Mouse (Mus musculus) 3T3-L1 (cell line): ENCODE measurements around the gene Usp19.

Experiments
- DNase-seq: peaks from one replicate; pipeline ENCODE4 v3.0.0-alpha.2; 2015; ENCODE audit warnings: low read depth, low spot score

The Usp19 gene

DNA sequence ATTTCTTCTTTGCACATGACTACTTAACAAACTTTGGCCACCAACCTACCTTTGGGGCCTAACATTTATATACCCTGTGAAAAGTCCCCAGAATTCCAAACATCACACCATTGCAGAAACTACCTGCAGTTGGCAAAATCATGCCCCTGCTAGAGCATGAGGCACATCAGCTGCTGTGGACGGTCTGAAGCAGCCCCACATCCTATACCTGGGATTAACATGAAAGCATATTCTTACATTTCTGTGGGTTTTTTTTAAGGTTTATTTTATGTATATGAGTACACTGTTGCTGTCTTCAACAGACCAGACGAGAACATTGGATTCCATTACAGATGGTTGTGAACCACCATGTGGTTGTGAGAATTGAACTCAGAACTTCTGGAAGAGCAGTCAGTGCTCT, 24.2 kb upstream of the Usp19 start:
- DNase-seq = no peak

DNA sequence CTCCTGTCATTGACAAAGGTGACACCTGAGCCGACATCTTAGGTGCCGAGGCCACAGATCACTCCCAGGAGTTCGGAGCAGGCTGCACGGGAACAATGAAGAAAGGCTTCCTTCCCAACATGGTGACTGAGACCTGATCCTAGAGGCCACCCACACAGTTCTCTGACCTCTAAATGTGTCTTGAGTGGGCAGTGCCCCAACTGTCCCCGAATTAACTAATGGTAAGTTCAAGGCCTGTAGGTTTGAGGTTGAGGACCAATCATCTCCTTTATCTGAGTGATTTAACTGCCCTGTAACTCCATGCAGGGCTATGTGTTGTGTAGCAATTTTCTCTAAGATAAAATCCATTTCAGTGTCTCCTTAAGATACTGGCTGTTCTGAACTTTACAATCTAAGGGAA, 21.0 kb upstream of the Usp19 start:
- DNase-seq = no peak

DNA sequence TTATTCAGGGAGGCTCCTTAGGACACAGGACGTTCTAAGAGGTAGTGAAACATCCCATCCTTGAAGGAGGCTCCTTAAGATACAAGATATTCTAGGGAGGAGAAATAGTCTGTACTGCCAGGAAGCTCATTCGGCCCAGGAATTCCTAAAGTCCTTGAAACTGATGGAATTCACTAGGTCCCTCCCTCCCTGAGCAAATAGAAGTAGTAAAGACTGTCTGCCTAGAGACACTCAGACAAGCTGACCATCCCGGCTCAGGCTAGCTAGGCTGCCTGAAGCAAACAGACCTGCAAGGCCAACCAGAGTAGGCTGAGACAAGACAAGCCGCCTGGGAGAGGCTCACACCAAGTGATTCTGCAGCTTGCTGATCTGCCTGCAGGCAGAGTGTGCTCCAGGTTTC, 20.6 kb upstream of the Usp19 start:
- no peak for DNase-seq

DNA sequence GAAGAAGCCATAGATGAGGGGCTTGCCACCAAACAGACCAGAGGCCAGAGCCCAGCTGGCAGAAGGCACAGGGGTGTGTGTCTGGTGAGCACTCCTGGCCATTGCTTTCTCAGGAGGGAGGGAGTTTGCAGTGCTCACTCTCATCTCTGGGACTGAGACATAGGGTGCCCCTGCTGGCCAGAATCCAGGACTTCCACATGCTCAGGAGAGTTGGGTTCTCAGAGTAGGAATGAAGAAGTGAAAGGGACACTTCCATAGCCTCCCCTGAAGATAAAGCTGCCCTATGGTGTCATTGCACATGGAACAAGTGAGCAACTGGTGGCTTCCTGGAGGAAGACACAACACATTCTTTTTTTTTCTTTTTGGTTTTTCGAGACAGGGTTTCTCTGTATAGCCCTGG, 15.9 kb upstream of the Usp19 start:
- no peak for DNase-seq

DNA sequence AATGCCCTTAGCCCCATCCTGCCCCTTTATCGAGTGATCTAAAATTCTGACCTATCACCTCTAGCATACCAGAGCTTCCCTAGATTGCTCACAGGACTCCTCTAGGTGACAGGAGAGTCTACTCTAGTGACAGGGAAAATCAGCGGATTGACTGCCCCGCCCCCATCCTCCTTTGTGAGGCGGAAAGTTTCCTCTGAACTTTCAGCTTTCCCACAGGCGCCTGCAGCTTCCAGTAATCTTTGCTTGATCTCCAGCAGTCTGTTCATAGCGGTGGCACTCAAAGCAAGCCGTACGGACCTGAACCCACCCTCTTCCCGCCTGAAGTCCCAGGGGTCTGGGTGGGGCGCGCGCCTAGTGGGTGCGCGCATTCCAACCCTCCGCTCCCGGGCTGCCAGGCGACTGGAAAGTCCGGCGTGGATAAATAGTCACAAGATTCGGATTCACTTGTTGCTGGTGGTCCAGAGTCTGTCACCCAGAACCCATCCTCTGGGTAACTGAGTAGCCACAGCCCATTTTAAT, 11.7 kb upstream of the Usp19 start:
- peak; percentile 85 for DNase-seq

DNA sequence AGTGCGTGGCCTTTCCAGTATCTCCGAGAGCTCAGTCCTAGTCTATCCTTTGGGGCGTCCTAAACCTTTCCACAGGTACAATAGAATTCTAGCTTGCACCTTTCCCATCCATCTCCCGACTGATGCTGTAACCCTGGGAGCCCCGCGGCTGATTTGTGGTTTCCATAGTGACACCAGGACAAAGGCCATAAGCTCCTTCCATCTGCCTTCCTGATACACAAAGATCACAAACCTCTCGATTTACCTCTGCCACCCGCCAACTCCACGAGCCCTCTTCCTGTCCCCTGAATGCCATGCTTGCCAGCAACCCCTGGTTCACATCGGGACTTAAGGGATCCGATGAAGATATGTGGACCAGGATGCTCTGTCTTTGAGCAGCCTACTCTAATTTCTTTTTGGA, 11.2 kb upstream of the Usp19 start:
- no peak for DNase-seq

DNA sequence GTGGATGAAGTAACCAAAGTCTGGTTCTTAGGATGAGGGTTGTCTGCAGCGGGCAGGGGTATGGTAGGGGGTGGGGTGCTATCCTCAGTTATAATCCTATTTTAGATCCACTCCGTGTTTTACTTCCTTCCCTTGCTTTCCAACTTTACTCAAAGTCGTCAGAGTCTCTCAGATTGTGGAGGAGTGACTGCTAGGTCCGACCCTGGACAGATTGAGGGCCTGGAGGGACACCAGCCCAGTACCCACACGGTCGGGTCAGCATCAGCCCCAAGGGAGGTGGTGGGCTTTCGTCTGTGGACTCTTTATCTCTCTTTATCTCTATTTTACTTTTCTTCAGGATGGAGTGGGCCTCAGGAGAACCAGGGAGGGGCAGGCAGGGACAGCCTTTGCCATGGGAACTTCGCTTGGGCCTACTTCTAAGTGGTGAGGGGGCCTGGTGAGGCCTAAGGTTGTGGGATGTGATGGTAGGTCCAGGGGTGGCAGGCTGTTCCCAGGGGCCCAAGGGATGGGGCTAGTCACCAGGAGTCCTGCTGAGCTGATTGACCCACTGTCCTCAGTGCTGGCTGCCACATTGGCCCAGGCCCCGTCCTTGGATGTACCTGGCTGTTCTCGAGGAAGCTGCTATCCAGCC, 10.6 kb upstream of the Usp19 start, which contains the start of gene Lamb2:
Lamb2 (plus strand) TSS at position 16 of the 631 bp plus-strand sequence.
- DNase-seq = peak; percentile 90

DNA sequence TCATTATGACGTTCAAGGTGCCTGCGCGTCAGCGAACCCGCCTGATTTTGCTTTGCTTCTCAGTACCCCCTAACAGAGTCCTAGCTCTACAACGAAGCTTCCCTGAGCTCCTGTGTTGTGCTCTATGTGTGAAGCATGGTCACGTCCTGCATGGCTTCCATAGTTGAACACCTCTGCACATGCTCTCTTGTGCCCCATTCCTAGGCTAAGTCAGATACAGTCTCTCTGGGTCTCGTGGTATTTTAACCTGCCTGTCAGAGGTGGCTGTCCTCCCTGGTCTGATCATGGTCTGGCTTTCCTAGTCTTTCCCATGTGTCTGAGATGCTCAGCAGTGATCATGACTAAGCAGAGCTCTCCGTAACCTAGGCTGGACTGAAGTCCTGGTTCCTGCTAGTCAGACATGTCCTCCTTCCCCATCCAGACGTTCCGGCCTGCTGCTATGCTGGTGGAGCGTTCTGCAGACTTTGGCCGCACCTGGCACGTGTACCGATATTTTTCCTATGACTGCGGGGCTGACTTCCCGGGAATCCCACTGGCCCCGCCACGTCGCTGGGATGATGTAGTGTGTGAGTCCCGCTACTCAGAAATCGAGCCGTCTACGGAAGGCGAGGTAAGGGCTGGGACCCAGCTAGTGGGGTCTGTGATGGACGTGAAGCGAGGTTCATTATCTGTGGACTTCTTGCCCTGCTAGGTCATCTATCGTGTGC, 9.4 kb upstream of the Usp19 start:
- DNase-seq = no peak

DNA sequence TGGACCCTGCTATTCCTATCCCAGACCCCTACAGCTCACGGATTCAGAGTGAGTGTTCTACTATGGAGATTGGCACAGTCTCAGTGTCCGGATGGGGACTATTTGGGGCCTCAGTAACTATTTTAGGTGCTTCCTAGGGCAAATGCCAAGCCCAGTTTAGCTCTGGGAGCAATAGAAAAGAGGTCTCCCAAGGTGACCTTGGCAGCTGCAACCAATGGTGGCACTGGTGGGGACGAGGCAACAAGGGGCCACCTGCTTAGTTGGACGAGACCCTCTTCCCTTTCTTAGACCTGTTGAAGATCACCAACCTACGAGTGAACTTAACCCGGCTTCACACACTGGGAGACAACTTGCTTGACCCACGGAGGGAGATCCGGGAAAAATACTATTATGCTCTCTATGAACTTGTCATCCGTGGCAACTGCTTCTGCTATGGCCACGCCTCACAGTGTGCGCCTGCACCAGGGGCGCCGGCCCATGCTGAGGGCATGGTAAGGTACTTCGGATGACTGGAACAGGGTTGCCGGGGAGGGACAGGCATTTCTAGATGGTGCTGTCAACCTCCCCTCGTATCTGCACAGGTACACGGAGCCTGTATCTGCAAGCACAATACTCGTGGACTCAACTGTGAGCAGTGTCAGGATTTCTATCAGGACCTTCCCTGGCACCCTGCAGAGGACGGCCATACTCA, 8.7 kb upstream of the Usp19 start:
- no peak for DNase-seq

DNA sequence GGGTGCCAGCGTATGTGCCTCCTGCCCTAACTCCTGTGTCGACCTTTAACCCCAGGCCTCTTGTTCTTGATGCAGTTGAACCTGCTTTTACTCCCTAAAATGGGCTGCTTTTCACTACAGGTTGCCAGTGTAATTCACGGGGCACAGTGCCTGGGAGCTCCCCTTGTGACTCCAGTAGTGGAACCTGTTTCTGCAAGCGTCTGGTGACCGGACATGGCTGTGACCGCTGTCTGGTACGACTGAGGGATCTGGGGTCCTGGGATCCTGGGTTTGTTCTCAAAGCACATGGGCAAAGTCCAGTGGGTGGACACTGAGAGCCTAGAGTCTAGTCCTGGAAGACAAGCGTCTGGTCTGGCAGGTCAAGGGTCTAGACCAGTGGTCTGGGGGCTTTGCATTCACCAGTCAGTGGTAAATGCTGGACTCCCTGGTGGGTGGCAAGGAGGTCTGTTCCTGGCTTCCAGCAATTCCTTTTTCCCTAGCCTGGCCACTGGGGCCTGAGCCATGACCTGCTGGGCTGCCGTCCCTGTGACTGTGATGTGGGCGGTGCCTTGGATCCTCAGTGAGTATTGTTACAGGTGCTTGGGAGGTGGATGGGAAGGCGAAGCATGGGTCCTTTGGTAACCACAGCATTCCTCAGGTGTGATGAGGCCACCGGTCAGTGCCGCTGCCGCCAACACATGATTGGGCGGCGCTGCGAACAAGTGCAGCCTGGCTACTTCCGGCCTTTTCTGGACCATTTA, 7.2 kb upstream of the Usp19 start:
- DNase-seq = no peak

DNA sequence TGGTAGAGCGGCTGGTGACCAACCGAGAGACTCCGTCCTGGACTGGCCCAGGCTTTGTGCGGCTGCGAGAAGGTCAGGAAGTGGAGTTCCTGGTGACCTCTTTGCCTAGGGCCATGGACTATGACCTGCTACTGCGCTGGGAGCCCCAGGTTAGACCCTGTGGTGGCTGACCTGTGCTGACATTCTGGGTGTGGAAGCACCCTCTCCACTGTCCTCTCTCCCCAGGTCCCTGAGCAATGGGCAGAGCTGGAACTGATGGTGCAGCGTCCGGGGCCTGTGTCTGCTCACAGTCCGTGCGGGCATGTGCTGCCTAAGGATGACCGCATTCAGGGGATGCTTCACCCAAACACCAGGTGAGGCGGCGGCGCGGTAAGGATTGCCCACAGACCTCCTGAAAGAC, 6.4 kb upstream of the Usp19 start:
- DNase-seq = no peak

DNA sequence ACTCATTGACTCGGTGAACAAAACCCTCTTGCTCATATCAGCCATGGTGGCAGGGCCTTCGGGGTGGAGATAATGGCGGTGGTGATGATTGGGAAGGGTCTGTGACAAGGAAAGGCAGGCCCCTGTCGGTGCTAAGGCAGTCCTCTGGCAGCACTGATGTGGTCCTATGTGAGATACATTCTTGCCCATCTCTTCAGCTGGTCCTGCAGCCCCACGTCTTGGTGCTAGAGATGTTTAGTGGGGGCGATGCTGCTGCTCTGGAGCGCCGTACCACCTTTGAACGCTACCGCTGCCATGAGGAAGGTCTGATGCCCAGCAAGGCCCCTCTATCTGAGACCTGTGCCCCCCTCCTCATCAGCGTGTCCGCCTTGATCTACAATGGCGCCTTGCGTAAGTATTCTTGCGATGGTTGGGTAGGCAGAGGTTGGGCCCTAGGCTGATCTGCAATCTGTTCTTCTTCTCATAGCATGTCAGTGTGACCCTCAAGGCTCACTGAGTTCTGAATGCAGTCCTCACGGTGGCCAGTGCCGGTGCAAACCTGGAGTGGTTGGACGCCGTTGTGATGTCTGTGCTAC, 5.0 kb upstream of the Usp19 start:
- DNase-seq = no peak

DNA sequence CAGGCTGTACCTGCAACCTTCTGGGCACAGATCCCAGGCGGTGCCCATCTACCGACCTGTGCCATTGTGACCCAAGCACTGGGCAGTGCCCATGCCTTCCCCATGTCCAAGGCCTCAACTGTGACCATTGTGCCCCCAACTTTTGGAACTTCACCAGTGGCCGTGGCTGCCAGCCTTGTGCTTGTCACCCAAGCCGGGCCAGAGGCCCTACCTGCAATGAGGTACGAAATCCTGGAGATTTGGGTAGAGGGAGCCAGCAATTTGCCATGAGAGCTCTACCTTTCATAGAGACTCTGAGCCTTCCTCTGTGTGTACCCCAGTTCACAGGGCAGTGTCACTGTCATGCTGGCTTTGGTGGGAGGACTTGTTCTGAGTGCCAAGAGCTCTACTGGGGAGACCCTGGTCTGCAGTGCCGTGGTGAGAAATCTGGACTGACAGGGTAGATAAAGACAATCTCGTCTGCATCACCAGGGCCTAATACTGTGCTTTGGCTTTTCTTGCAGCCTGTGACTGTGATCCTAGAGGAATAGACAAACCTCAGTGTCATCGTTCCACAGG, 3.4 kb upstream of the Usp19 start:
- DNase-seq = no peak

DNA sequence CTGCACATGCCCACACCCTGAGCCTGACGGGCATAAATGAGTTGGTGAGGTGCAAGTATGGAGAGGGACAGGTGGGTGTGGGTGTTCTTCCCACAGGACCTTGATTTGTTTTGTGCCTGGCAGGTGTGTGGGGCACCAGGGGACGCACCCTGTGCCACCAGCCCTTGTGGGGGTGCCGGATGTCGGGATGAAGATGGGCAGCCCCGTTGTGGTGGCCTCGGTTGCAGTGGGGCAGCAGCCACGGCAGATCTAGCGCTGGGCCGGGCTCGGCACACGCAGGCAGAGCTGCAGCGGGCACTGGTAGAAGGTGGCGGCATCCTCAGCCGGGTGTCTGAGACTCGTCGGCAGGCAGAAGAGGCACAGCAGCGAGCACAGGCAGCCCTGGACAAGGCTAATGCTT, 2.0 kb upstream of the Usp19 start:
- no peak for DNase-seq

DNA sequence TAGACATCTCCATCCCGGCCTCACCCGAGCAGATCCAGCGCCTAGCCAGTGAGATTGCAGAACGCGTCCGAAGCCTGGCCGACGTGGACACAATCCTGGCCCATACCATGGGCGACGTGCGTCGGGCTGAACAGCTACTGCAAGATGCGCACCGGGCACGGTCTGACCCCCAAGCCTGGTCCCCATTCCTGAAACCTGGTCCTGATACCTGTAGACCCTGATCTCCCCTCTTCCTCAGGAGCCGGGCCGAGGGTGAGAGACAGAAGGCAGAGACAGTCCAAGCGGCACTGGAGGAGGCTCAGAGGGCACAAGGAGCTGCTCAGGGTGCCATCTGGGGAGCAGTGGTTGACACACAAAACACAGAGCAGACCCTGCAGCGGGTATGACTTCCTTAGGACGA, 1.2 kb upstream of the Usp19 start:
- DNase-seq = no peak

DNA sequence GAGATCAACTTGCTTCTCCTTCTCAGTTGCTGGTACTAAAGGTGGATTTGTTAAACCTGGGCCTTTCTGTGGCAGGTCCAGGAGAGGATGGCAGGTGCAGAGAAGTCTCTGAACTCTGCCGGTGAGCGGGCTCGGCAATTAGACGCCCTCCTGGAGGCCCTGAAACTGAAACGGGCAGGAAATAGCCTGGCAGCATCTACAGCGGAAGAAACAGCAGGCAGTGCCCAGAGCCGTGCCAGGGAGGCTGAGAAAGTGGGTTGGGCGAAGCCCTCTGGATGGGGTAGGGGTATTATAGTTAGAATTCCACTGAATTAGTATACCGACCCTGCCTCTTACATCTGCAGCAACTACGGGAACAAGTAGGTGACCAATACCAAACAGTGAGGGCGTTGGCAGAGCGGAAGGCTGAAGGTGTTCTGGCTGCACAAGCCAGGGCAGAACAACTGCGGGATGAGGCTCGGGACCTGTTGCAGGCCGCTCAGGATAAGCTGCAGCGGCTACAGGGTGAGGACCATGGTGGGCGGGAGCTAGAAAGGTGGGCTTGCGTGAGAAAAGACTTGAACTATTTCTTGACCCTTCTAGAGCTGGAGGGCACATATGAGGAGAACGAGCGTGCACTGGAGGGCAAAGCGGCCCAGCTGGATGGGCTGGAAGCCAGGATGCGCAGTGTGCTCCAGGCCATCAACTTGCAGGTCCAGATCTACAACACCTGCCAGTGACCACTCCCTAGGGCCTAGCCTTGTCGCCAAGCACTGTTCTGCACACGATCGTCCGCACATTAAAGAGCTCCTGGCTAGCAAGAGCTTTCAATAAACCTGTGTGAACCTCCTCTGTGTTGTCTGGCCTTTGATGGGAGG, 472 bp upstream of the Usp19 start:
- no peak for DNase-seq

DNA sequence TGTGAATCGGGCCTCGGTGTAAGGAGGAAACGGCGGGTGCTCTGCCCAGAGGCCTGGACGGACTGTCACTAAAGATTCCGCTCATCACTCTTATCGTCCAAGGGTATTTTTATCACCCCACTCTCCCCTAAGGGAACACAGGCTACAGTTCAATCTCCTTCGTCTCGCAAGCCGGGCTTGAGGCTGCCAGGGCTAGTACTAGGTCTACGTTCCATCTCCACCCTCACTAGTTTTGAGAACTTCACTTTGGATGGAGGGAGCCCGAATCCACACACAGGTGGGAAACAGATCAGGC, 831 bp downstream of the Usp19 start:
- peak; percentile 46 for DNase-seq

DNA sequence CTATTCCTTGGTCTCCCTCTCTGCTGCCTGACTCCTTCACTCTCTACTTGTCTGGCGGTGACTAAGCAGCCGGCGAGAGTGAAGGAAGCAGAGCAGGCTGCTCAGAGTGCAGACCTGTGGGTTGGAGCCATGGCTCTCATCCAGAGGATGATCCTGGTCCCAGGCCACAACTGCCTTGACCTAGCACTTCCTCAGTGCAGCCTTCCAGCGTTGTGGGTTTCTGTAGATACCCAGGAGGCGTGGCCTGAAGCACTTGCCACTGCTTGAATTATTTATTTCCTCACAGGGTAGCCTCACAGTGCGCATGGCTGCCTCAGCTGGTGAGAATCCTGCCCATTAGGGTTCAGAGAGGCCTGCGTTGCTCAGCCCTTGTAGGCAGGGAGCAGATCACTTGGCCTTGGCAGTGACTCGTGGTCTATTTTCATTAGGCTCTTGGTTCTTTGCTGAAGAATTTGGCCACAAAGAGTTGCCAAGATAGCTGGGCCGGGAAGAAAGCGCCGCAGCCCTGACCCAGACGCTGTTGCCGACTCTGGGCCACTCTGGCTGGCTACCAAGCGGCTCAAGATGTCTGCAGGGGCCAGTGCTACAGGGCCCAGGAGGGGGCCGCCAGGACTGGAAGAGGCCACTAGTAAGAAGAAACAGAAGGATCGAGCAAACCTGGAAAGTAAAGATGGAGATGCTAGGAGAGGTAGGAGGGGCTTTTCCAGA, 1.8 kb downstream of the Usp19 start:
- DNase-seq = peak; percentile 80

DNA sequence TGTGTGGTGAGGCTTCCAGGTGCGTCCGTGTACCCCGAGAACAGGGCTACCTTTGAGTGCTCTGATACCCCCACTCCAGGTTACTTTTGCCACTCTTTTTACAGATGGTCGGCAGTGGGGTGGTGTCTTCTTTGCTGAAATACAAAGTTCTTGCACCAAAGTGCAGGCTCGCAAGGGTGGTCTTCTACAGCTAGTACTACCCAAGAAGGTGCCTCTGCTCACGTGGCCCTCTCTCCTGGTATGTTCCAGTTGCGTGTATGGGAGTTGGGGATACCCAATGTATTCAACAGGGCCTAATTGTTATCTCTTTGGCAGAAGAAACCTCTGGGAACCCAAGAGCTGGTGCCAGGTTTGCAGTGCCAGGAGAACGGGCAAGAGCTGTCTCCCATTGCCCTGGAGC, 2.8 kb downstream of the Usp19 start:
- DNase-seq = no peak
